Mouse (Mus musculus): ENCODE measurements at regions not wholly inside any gene's neighbourhood (a gene's known extent, or its start where the extent isn't known, plus 50 kb on each side); places are given as distances from the start of the nearest gene placed in this dataset.

- WGBS = 60% methylated on average over 13 of the region's 13 CpGs
- Histone ChIP-seq H3K4me1 (ENCODE audit: control insufficient read depth, insufficient read depth, low read length) (no peaks in the 10 kb centered on the region), H3K4me3 (replicated peaks; ENCODE audit: extremely low read depth, low read depth, low read length) (no peak overlapping the region)
- TF ChIP-seq POLR2A (IDR thresholded peaks at IDR 0.05; ENCODE audit: borderline replicate concordance, extremely low read depth, low read depth, low read length) = no peak
- TF ChIP-seq CTCF (IDR thresholded peaks at IDR 0.05; ENCODE audit: insufficient read depth, low read length) = no peak
- DNase-seq = no peak
Measured at GRCm38 (mm10) chr4:124189993-124190385, 272.2 kb upstream of the 4930535I16Rik start.

- Histone ChIP-seq H3K4me3 (replicated peaks; ENCODE audit: extremely low read depth, low read depth, low read length) (no peak overlapping the region), H3K4me1 (ENCODE audit: control insufficient read depth, insufficient read depth, low read length) (no peaks in the 10 kb centered on the region)
- DNase-seq = no peak
- no peak for TF ChIP-seq CTCF (IDR thresholded peaks at IDR 0.05; ENCODE audit: insufficient read depth, low read length)
- no peak for TF ChIP-seq POLR2A (IDR thresholded peaks at IDR 0.05; ENCODE audit: borderline replicate concordance, extremely low read depth, low read depth, low read length)
- 12% methylated on average over 24 of the region's 24 CpGs for WGBS
Measured at GRCm38 (mm10) chr4:124189352-124189992, 271.6 kb upstream of the 4930535I16Rik start.

- TF ChIP-seq POLR2A (IDR thresholded peaks at IDR 0.05; ENCODE audit: borderline replicate concordance, extremely low read depth, low read depth, low read length) (no peak), CTCF (IDR thresholded peaks at IDR 0.05; ENCODE audit: insufficient read depth, low read length) (no peak)
- no peak overlapping the region for H3K4me3 ChIP-seq (replicated peaks; ENCODE audit: extremely low read depth, low read depth, low read length)
- WGBS = 84% methylated on average over 4 of the region's 4 CpGs
- no peak for DNase-seq
- H3K4me1 ChIP-seq (ENCODE audit: control insufficient read depth, insufficient read depth, low read length) = no peaks in the 10 kb centered on the region
Measured at GRCm38 (mm10) chr4:124187108-124187507, 269.3 kb upstream of the 4930535I16Rik start.

- Histone ChIP-seq H3K4me1 (ENCODE audit: control insufficient read depth, insufficient read depth, low read length) (no peaks in the 10 kb centered on the region), H3K4me3 (replicated peaks; ENCODE audit: extremely low read depth, low read depth, low read length) (no peak overlapping the region)
- 48% methylated on average over 4 of the region's 4 CpGs for WGBS
- no peak for DNase-seq
- TF ChIP-seq CTCF (IDR thresholded peaks at IDR 0.05; ENCODE audit: insufficient read depth, low read length) = no peak
- no peak for TF ChIP-seq POLR2A (IDR thresholded peaks at IDR 0.05; ENCODE audit: borderline replicate concordance, extremely low read depth, low read depth, low read length)
Measured at GRCm38 (mm10) chr4:124181335-124181734, 263.5 kb upstream of the 4930535I16Rik start.

DNA sequence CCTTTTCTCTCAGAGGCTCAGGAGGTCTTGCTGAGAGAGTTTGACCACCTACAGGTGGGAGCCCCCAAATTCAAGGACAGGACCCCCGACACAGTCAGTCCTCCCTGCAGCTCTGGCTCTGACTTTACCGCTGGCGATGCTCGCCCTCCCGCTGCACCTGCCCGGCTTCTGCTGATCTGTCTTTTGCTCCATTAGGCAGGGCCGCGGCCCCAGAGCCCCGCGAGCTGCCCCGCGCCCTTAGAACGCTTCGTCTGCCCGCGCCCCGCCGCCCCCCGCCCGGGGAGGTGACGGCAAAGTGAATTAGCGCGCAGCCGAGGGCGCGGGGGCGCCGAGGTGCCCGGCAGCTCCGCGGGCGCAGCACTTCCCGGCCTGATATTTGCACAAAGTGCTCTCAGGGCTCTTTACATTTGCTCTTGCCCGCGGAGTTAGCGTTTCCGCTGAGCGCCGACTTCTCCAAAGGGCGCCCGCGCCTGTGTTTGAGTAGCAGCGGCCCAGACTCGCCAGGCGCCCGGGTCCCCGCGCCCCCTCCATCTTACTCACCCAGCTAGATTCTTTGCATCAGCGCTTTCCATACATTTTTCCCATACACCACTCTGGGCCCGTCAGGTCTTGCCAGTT, 260.7 kb upstream of the 4930535I16Rik start:
- Histone ChIP-seq H3K4me1 (ENCODE audit: control insufficient read depth, insufficient read depth, low read length) (no peaks in the 10 kb centered on the region), H3K4me3 (replicated peaks; ENCODE audit: extremely low read depth, low read depth, low read length) (no peak overlapping the region)
- DNase-seq = no peak
- no peak for TF ChIP-seq POLR2A (IDR thresholded peaks at IDR 0.05; ENCODE audit: borderline replicate concordance, extremely low read depth, low read depth, low read length)
- WGBS = 1% methylated on average over 50 of the region's 50 CpGs

DNA sequence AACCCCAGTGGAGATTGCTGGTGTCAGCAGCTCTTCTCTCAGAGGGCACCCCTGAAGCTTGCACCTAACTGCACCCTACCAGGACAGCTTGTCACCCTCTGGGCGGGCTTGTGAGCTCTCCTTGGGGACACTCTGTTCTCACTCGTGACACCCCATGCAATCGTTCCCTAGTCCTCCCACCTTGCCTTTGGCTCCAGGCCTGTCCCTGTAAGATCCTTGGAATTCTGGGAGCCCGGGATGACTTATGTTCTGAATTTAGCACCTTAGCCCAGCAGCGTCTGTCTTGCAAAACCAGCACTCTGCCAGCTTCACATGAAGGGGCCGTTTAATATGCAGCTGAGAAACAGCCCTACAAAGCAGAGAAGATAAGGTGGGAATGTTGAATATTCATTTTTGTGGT, 257.7 kb upstream of the 4930535I16Rik start:
- TF ChIP-seq CTCF (IDR thresholded peaks at IDR 0.05; ENCODE audit: insufficient read depth, low read length) (no peak), POLR2A (IDR thresholded peaks at IDR 0.05; ENCODE audit: borderline replicate concordance, extremely low read depth, low read depth, low read length) (no peak)
- DNase-seq = no peak
- 41% methylated on average over 6 of the region's 6 CpGs for WGBS
- H3K4me1 ChIP-seq (ENCODE audit: control insufficient read depth, insufficient read depth, low read length) = no peaks in the 10 kb centered on the region
- H3K4me3 ChIP-seq (replicated peaks; ENCODE audit: extremely low read depth, low read depth, low read length) = no peak overlapping the region

DNA sequence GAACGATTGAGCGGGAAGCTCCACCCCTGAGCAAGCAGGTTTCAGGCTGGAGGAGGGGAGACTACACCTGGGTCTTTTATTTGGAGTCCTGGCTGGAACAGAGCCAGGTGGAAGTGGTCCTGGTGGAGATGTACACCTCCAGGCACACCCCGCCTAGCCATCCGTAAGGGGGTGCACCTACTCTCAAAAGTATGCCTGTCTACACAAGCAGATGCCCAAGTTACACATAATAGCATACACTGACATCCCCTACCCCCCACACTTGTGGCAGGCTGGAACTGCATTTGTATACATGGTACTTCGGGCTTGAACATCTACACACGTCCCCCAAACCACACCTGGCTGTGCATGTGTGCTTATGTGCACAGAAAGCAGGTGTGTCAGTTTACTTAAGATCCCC, 236.8 kb upstream of the 4930535I16Rik start:
- Histone ChIP-seq H3K4me3 (replicated peaks; ENCODE audit: extremely low read depth, low read depth, low read length) (no peak overlapping the region), H3K4me1 (ENCODE audit: control insufficient read depth, insufficient read depth, low read length) (no peaks in the 10 kb centered on the region)
- DNase-seq = no peak
- WGBS = 75% methylated on average over 6 of the region's 6 CpGs
- TF ChIP-seq POLR2A (IDR thresholded peaks at IDR 0.05; ENCODE audit: borderline replicate concordance, extremely low read depth, low read depth, low read length) (no peak), CTCF (IDR thresholded peaks at IDR 0.05; ENCODE audit: insufficient read depth, low read length) (no peak)

GRCm38 (mm10) chr4:124149771-124150451, 232.1 kb upstream of the 4930535I16Rik start:
- no peak for TF ChIP-seq CTCF (IDR thresholded peaks at IDR 0.05; ENCODE audit: insufficient read depth, low read length)
- Histone ChIP-seq H3K4me3 (replicated peaks; ENCODE audit: extremely low read depth, low read depth, low read length) (no peak overlapping the region), H3K4me1 (ENCODE audit: control insufficient read depth, insufficient read depth, low read length) (no peaks in the 10 kb centered on the region)
- DNase-seq = no peak
- WGBS = 9% methylated on average over 16 of the region's 16 CpGs

GRCm38 (mm10) chr4:124149037-124149436, 231.2 kb upstream of the 4930535I16Rik start:
- Histone ChIP-seq H3K4me1 (ENCODE audit: control insufficient read depth, insufficient read depth, low read length) (no peaks in the 10 kb centered on the region), H3K4me3 (replicated peaks; ENCODE audit: extremely low read depth, low read depth, low read length) (no peak overlapping the region)
- DNase-seq = no peak
- TF ChIP-seq POLR2A (IDR thresholded peaks at IDR 0.05; ENCODE audit: borderline replicate concordance, extremely low read depth, low read depth, low read length) (no peak), CTCF (IDR thresholded peaks at IDR 0.05; ENCODE audit: insufficient read depth, low read length) (no peak)
- 69% methylated on average over 3 of the region's 3 CpGs for WGBS

- DNase-seq = no peak
- TF ChIP-seq CTCF (IDR thresholded peaks at IDR 0.05; ENCODE audit: insufficient read depth, low read length) = no peak
- no peak for TF ChIP-seq POLR2A (IDR thresholded peaks at IDR 0.05; ENCODE audit: borderline replicate concordance, extremely low read depth, low read depth, low read length)
- H3K4me3 ChIP-seq (replicated peaks; ENCODE audit: extremely low read depth, low read depth, low read length) = no peak overlapping the region
- H3K4me1 ChIP-seq (ENCODE audit: control insufficient read depth, insufficient read depth, low read length) = no peaks in the 10 kb centered on the region
- WGBS = 55% methylated on average over 4 of the region's 4 CpGs
Measured at GRCm38 (mm10) chr4:124147276-124147675, 229.5 kb upstream of the 4930535I16Rik start.

All from lung, adult 2 months (tissue).